27 mouse cellular contexts compared by ENCODE assay signal in genomic region chr6:47532547-47532946, GRCm38 (mm10).
DNase-seq lines count a peak whose midpoint lies in the region; ATAC-seq and TF ChIP-seq lines count a peak whose summit lies in the region.
"Had no signal": no experiment of that assay in that cellular context is flagged by ENCODE, and none has a peak within 500 bp of the region (broad histone marks: within the 10 kb centered on the region; RNA-seq: fewer than 3 reads in every experiment).

No protein-coding gene starts in this region.

- H3K9ac ChIP-seq in heart, postnatal 0 days (replicated peaks; ENCODE audit: low read depth, low read length): no peak overlapping the region
- H3K9ac ChIP-seq: hindbrain, embryonic 13.5 days; limb, embryonic 15.5 days; liver, embryonic 13.5 days; midbrain, embryonic 13.5 days; neural tube, embryonic 13.5 days had no signal

- H3K9me3 ChIP-seq in heart, postnatal 0 days (replicated peaks; ENCODE audit: control insufficient read depth, low read length): no peaks in the 10 kb centered on the region
- H3K9me3 ChIP-seq: hindbrain, embryonic 13.5 days; limb, embryonic 10.5 days; limb, embryonic 15.5 days; liver, embryonic 13.5 days; midbrain, embryonic 13.5 days; neural tube, embryonic 13.5 days had no signal

- DNase-seq in heart, postnatal 0 days (ENCODE audit: low spot score): peak; percentile 17
- no peak for DNase-seq in heart, postnatal 10 days
- DNase-seq in right cerebral cortex, adult 2 months (ENCODE audit: low spot score in 2 of 2): no peak
- no peak for DNase-seq in left cerebral cortex, postnatal 36 days (ENCODE audit: low spot score in 2 of 2)
- DNase-seq: adrenal gland, adult 8-10 months; cerebellum, adult 8-10 months; cerebellum, postnatal 25 days; gastrocnemius, postnatal 25 days; heart, adult 18-20 months; heart, postnatal 4 days; kidney, adult 11 months; liver, embryonic 13.5 days; lung, adult 2 months; lung, postnatal 10 days; right cerebral cortex, postnatal 14 days; thymus, postnatal 4 days had no signal

- WGBS in heart, postnatal 0 days: 20% methylated on average over 1 of the region's 1 CpGs

- ATAC-seq in heart, postnatal 0 days (ENCODE audit: insufficient read depth, low read depth): peak; percentile 51
- ATAC-seq in CD4-positive, CD25-positive, alpha-beta regulatory T cell, adult 4 months: peak; percentile 89
- 0 out of 2 replicates have a peak, but pooled peaks have one; percentile 30 for ATAC-seq in erythroblast, adult 5-6 weeks (replicated peaks; ENCODE audit: low FRiP score, poor library complexity, severe bottlenecking)
- ATAC-seq: forebrain, embryonic 16.5 days; midbrain, embryonic 13.5 days had no signal

- intact Hi-C loops in heart, postnatal 10 days (cut with DNase I): no loop called here
- intact Hi-C loops in left cerebral cortex, postnatal 36 days (cut with DNase I): no loop called here

- H3K27me3 ChIP-seq in heart, postnatal 0 days (ENCODE audit: control insufficient read depth, insufficient read depth, low read length): no peaks in the 10 kb centered on the region
- H3K27me3 ChIP-seq: hindbrain, embryonic 13.5 days; limb, embryonic 15.5 days; liver, embryonic 13.5 days; midbrain, embryonic 13.5 days; neural tube, embryonic 13.5 days had no signal

- H3K4me2 ChIP-seq in heart, postnatal 0 days (ENCODE audit: low read depth, low read length): no peak overlapping the region
- H3K4me2 ChIP-seq: heart, embryonic 11.5 days; hindbrain, embryonic 13.5 days; limb, embryonic 15.5 days; liver, embryonic 13.5 days; midbrain, embryonic 13.5 days; neural tube, embryonic 13.5 days had no signal

- H3K4me1 ChIP-seq in heart, postnatal 0 days (ENCODE audit: control insufficient read depth, insufficient read depth): no peaks in the 10 kb centered on the region
- H3K4me1 ChIP-seq: hindbrain, embryonic 13.5 days; limb, embryonic 10.5 days; limb, embryonic 15.5 days; liver, embryonic 13.5 days; midbrain, embryonic 13.5 days; neural tube, embryonic 13.5 days had no signal

- no peak overlapping the region for H3K4me3 ChIP-seq in heart, postnatal 0 days (ENCODE audit: low read depth, low read length)
- H3K4me3 ChIP-seq: hindbrain, embryonic 13.5 days; layer of hippocampus, adult 2 months; limb, embryonic 10.5 days; limb, embryonic 15.5 days; liver, embryonic 13.5 days; midbrain, embryonic 13.5 days; neural tube, embryonic 13.5 days had no signal

- peaks cover 77% of the 10 kb centered on the region for H3K36me3 ChIP-seq in heart, postnatal 0 days (replicated peaks; ENCODE audit: control insufficient read depth, insufficient read depth, low read length)

- no peak for TF ChIP-seq CTCF in heart, postnatal 0 days (IDR thresholded peaks at IDR 0.05; ENCODE audit: low read depth)

- no peak for TF ChIP-seq EP300 in heart, postnatal 0 days (IDR thresholded peaks at IDR 0.05; ENCODE audit: low read depth)

- peak overlapping the region; percentile 51; the same call in 1 of the 2 replicates for H3K27ac ChIP-seq in heart, postnatal 0 days (ENCODE audit: low read depth)
- H3K27ac ChIP-seq: hindbrain, embryonic 13.5 days; layer of hippocampus, adult 2 months; limb, embryonic 10.5 days; limb, embryonic 15.5 days; liver, embryonic 13.5 days; macrophage; midbrain, embryonic 13.5 days; neural tube, embryonic 13.5 days had no signal

Comparison
In these comparisons a context has a peak if more than half of its experiments do, and no peak if none do; other contexts are left out.
1. ATAC-seq: peak in every context shown above with its lines; median percentile 89 in CD4-positive, CD25-positive, alpha-beta regulatory T cell, adult 4 months; 51 in heart, postnatal 0 days; 30 in erythroblast, adult 5-6 weeks.